Mouse (Mus musculus) midbrain, embryonic 12.5 days (tissue): ENCODE data around the gene Ccdc17. TPM values are rescaled to one million over a fixed set of nuclear protein-coding genes. Genes with fewer than 3 reads are reported as not detected.
A peak's percentile ranks its signal among the peaks of the same experiment; 100 is the strongest.

Experiments used
- ATAC-seq: fragments of 200-750 bp; cut with Nextera tagmentation; 2 replicates; pipeline ENCODE4 v1.8.0; 2017; ENCODE audit warnings: low read depth, moderate TSS enrichment, moderate library complexity; ENCODE audit not compliant: low FRiP score
- H3K27ac ChIP-seq: fragments of 300-500 bp; sonication (generic); replicated peaks from 2 replicates; pipeline ENCODE4 v1.5.1; 2016; ENCODE audit warnings: mild to moderate bottlenecking
- H3K27me3 ChIP-seq: fragments of 300-500 bp; sonication (generic); 2 replicates; pipeline ENCODE4 v1.6.1; 2016; ENCODE audit warnings: mild to moderate bottlenecking
- H3K36me3 ChIP-seq: fragments of 300-500 bp; sonication (generic); 2 replicates; pipeline ENCODE4 v1.6.1; 2016
- H3K4me1 ChIP-seq: fragments of 300-500 bp; sonication (generic); 2 replicates; pipeline ENCODE4 v1.6.1; 2016
- H3K4me2 ChIP-seq: fragments of 300-500 bp; sonication (generic); replicated peaks from 2 replicates; pipeline ENCODE4 v1.6.1; 2016; ENCODE audit warnings: mild to moderate bottlenecking, moderate library complexity
- H3K4me3 ChIP-seq: fragments of 300-500 bp; sonication (generic); 2 replicates; pipeline ENCODE4 v1.5.1; 2016; ENCODE audit warnings: mild to moderate bottlenecking
- H3K9ac ChIP-seq: fragments of 300-500 bp; sonication (generic); replicated peaks from 2 replicates; pipeline ENCODE4 v1.6.1; 2016; ENCODE audit warnings: mild to moderate bottlenecking, moderate library complexity
- H3K9me3 ChIP-seq: fragments of 300-500 bp; sonication (generic); 2 replicates; pipeline ENCODE4 v1.6.1; 2016; ENCODE audit warnings: mild to moderate bottlenecking
- WGBS: fragments of 180-500 bp; shearing (Covaris S2); methylation state at CpG from one replicate; pipeline ENCODE4 v1.1.7; 2016; 5-methylcytosine and 5-hydroxymethylcytosine counted together
- polyA plus RNA-seq: library from polyadenylated mRNA; unstranded; fragments of >200 nt; fragmentation: Nextera tagmentation; extraction: Ambion mirVana; gene quantifications from 2 replicates; pipeline ENCODE4 v1.2.1, GENCODE M21; 2016

Ccdc17 gene
- 3.4 and 4.6 TPM in 2 replicates for polyA plus RNA-seq

DNA sequence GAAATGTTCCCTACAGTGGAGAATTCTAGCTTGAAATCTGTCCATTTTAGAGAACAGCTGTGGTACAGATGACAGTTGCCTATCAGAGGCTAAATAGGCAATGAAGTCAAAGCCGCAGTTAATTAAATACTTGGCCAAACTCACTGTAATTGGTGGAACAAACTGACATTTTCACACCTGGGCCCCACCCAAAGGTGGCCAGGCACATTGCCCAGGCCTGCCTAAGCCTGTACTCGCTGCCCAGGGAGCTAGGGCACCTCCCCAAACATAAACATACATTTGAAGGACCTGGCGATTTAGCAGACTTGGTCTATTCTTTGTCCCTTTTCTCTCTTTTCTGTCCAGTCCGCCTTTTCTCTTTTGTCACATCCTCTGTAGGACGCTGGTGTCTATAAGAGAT is at the start of gene Ccdc17:
Gene Ccdc17, plus strand, starts transcription at position 276 of the 400 bp plus-strand sequence.
- peak within 1 kb of the TSS; percentile 65 for H3K4me3 ChIP-seq
- peak within 1 kb of the TSS; percentile 76 for H3K27ac ChIP-seq
- no peaks in the 10 kb centered on the region for H3K27me3 ChIP-seq
- H3K9me3 ChIP-seq: no peaks in the 10 kb centered on the region
- H3K9ac ChIP-seq: peak within 1 kb of the TSS; percentile 73
- 26% methylated on average over 5 of the region's 5 CpGs for WGBS
- H3K36me3 ChIP-seq: peaks cover 39% of the 10 kb centered on the region
- no peak for ATAC-seq
- H3K4me1 ChIP-seq: peaks cover 25% of the 10 kb centered on the region
- peak within 1 kb of the TSS; percentile 87 for H3K4me2 ChIP-seq

- Histone ChIP-seq H3K4me1 (no peaks in the 10 kb centered on the region), H3K9me3 (no peaks in the 10 kb centered on the region), H3K4me3 (no peak overlapping the region), H3K4me2 (no peak overlapping the region), H3K27ac (no peak overlapping the region), H3K36me3 (peaks cover 16% of the 10 kb centered on the region), H3K27me3 (no peaks in the 10 kb centered on the region), H3K9ac (no peak overlapping the region)
- no peak for ATAC-seq
- WGBS: 90% methylated on average over 1 of the region's 1 CpGs
These were observed 46.0 kb upstream of the Ccdc17 start for GRCm38 (mm10) chr4:116550432-116550831.

GRCm38 (mm10) chr4:116553035-116553434 is 43.4 kb upstream of the Ccdc17 start:
- ATAC-seq: no peak
- Histone ChIP-seq H3K9me3 (no peaks in the 10 kb centered on the region), H3K9ac (no peak overlapping the region), H3K36me3 (peaks cover 16% of the 10 kb centered on the region), H3K4me3 (no peak overlapping the region), H3K27me3 (no peaks in the 10 kb centered on the region), H3K4me1 (peaks cover 6% of the 10 kb centered on the region), H3K4me2 (no peak overlapping the region), H3K27ac (no peak overlapping the region)
- WGBS: 81% methylated on average over 3 of the region's 3 CpGs

DNA sequence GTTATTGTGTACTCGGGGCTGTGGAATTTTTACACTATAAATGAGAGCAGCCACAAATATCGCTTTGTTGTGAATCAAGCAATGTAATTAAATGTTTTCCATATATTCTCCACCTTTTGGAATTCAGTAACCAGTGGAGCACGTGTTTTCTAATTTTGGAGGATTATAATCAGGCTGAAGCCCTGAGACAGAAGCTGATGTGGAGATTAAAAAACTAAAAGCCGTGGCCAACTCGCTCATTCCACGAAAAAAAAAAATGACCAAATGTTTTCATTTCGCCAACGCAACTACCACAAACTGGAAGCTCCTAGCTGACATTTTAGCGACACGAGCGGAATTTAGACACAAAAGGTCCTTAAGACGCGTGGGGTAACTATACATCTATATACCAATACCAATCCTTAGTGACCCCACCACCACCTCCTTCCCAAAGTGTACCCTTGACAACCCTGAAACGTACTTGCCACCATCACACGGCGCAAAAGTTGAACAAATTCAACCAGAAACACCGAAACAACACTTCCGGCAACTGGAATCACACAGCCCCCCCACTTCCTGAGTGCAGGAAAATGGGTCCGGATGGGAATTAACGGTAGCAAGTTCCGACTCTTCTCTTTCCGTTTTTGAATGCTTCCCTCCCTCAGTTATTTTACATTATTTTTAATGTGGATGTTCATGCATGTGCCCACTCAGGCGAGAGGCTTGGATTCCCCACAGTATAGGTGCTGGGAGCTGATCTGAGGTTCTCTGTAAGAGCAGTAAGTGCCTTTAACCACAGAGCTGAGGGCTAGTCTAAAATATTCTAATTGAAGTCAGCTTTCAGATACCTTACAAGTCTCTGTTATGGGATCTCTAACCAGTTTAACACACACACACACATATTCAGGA is 40.8 kb upstream of the Ccdc17 start, which contains the start of gene Tmem69:
Gene Tmem69, minus strand, starts transcription at position 524 of the 888 bp plus-strand sequence.
- Histone ChIP-seq H3K4me2 (peak within 1 kb of the TSS; percentile 81), H3K4me1 (peaks cover 17% of the 10 kb centered on the region), H3K27ac (peak within 1 kb of the TSS; percentile 93), H3K4me3 (peak within 1 kb of the TSS; percentile 85), H3K27me3 (no peaks in the 10 kb centered on the region), H3K9me3 (no peaks in the 10 kb centered on the region), H3K9ac (peak within 1 kb of the TSS; percentile 79), H3K36me3 (peaks cover 16% of the 10 kb centered on the region)
- no peak for ATAC-seq
- 4% methylated on average over 23 of the region's 23 CpGs for WGBS

DNA sequence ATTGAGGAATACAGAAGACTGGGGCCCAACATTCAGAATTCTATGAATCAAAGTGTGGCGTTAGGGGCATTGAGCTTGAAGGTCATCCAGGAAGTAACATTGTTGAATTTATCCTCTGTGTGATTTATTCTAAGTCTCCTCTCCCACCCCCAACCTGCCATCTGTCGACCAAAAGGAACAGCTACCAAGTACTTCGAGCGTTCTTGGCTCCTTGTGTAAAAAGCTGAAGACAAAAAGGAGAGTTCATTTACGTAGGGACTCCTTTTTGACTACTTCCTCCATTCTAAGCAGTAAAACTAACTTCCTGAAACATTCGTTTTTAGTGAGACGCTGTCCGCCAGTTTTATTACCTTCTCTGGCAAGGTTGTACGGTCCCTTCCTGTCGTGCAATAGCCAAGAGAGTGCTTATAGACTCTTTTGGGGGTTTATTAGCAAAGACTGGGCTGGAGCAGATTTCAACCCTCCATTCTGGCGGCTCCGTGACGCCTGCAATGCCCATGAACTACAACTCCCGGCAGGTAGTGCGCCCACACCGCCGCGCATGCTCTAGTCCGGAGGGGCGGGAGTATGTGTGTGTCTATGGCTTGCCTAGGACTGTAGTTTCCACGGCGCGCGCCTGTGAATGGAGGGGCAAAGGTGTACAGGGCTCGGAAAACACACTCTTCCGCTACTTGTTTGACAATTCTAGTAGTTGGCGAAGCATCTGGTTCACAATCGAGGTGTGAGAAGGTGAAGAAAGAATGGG is 39.7 kb upstream of the Ccdc17 start:
- H3K27me3 ChIP-seq: no peaks in the 10 kb centered on the region
- H3K9me3 ChIP-seq: no peaks in the 10 kb centered on the region
- WGBS: under 1% methylated on average over 28 of the region's 28 CpGs
- peak; percentile 95 for ATAC-seq
- H3K4me2 ChIP-seq: peak overlapping the region; percentile 81
- peak overlapping the region; percentile 79 for H3K9ac ChIP-seq
- peak overlapping the region; percentile 93 for H3K27ac ChIP-seq
- peak overlapping the region; percentile 85 for H3K4me3 ChIP-seq
- peaks cover 17% of the 10 kb centered on the region for H3K4me1 ChIP-seq
- peaks cover 16% of the 10 kb centered on the region for H3K36me3 ChIP-seq

DNA sequence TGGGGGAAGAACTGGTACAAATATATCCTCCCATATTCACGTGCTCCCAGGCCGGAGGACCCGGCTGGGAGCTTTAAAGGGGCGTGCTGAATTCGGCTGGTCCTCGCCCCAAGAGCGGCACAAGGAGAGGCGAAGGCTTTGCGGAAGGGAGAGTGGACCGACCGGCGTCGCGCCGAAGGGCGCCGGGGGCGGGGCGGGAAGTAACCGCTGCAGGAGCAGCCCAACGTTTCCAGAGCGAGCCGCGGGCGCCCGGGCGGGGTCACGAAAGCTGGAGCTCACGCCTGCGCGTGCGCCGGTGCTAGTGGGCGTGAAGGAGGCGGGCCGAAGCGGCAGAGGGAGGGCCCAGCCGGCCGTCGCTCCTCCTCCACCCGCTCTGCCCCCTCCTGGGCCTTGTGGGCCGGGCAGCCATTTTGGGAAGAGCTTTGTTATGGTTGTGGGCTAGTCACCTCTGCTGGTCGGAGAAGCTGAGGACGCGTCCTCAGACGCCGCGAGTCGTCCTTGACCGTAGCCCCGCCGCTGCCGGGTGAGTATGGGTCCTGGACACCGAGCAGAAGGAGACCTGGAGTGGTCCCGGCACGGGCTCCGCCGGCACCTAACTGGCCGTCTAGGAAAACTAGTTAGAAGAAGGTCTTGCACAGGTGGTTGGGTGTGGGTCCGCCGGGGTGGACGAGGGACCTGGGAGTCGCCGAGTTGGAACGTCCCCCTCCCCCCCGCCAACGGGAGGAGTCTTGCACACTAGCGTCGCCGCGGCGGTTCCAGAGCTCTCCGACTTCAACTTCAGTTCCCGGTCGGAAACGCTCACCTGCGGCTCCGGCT is 38.9 kb upstream of the Ccdc17 start, which contains the start of gene Gpbp1l1:
Gene Gpbp1l1, plus strand, starts transcription at position 353 of the 816 bp plus-strand sequence.
- Histone ChIP-seq H3K4me3 (peak within 1 kb of the TSS; percentile 85), H3K9me3 (no peaks in the 10 kb centered on the region), H3K27me3 (no peaks in the 10 kb centered on the region), H3K9ac (peak within 1 kb of the TSS; percentile 79), H3K4me1 (peaks cover 17% of the 10 kb centered on the region), H3K27ac (peak within 1 kb of the TSS; percentile 93), H3K4me2 (peak within 1 kb of the TSS; percentile 81), H3K36me3 (peaks cover 12% of the 10 kb centered on the region)
- under 1% methylated on average over 78 of the region's 78 CpGs for WGBS
- ATAC-seq: peak; percentile 94

- peak overlapping the region; percentile 93; the same call in 1 of the 2 replicates for H3K27ac ChIP-seq
- no peaks in the 10 kb centered on the region for H3K27me3 ChIP-seq
- ATAC-seq: no peak
- H3K36me3 ChIP-seq: peaks cover 4% of the 10 kb centered on the region
- peak overlapping the region; percentile 79 for H3K9ac ChIP-seq
- H3K9me3 ChIP-seq: no peaks in the 10 kb centered on the region
- H3K4me2 ChIP-seq: peak overlapping the region; percentile 81
- H3K4me1 ChIP-seq: peaks cover 17% of the 10 kb centered on the region
- H3K4me3 ChIP-seq: peak overlapping the region; percentile 85
- 6% methylated on average over 15 of the region's 15 CpGs for WGBS
These were observed 38.1 kb upstream of the Ccdc17 start for GRCm38 (mm10) chr4:116558151-116558882.

DNA sequence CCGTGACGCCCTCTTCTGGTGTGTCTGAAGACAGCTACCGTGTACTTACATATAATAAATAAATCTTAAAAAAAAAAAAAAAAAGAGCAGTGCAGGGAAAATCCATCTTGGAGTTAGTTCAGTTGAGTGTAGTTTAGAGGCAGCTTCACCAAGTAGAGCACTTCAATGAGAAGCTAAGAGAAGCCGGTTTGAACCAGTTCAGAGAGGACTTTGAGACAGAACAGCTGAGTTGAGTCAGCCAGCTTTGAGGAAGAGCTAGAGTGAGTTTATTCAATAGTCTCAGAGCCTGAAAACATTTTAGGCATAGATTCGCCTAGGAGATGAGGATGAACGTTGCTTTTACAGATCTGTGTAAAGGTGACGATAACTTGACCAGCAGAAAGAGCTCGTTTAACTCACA is 661 bp upstream of the Ccdc17 start:
- Histone ChIP-seq H3K4me3 (no peak overlapping the region), H3K27ac (no peak overlapping the region), H3K9me3 (no peaks in the 10 kb centered on the region), H3K27me3 (no peaks in the 10 kb centered on the region), H3K36me3 (peaks cover 39% of the 10 kb centered on the region), H3K9ac (no peak overlapping the region), H3K4me1 (peaks cover 25% of the 10 kb centered on the region), H3K4me2 (no peak overlapping the region)
- ATAC-seq: no peak
- 81% methylated on average over 8 of the region's 8 CpGs for WGBS

- peaks cover 25% of the 10 kb centered on the region for H3K4me1 ChIP-seq
- H3K27me3 ChIP-seq: no peaks in the 10 kb centered on the region
- no peaks in the 10 kb centered on the region for H3K9me3 ChIP-seq
- peak overlapping the region; percentile 87 for H3K4me2 ChIP-seq
- H3K36me3 ChIP-seq: peaks cover 39% of the 10 kb centered on the region
- peak; percentile 92 for ATAC-seq
- WGBS: 1% methylated on average over 50 of the region's 50 CpGs
- H3K27ac ChIP-seq: peak overlapping the region; percentile 76
- H3K9ac ChIP-seq: peak overlapping the region; percentile 73
- H3K4me3 ChIP-seq: peak overlapping the region; percentile 65
These were observed 776 bp downstream of the Ccdc17 start for GRCm38 (mm10) chr4:116596978-116597881.

DNA sequence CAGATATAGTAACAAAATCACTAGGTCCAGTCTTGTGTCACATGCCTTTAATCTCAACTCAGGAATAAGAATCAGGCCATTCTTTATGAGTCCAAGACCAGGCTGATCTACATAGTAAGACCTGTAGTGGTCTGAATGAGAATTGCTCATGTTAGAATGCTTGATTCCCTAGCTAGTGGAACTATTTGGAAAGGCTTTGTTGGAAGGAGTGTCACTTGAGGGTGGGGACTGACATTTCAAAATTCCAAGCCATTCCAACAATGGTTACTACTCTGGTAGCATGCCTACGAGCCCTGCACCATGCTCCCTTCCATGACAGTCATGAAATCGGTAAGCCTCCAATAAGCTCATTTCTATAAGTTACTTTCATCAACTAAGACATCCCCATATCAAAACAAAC is 16.2 kb downstream of the Ccdc17 start:
- ATAC-seq: no peak
- no peak overlapping the region for H3K4me2 ChIP-seq
- H3K27me3 ChIP-seq: no peaks in the 10 kb centered on the region
- no peaks in the 10 kb centered on the region for H3K4me1 ChIP-seq
- H3K36me3 ChIP-seq: peaks cover 74% of the 10 kb centered on the region
- no peak overlapping the region for H3K4me3 ChIP-seq
- H3K9ac ChIP-seq: no peak overlapping the region
- no peak overlapping the region for H3K27ac ChIP-seq
- 96% methylated on average over 2 of the region's 2 CpGs for WGBS
- H3K9me3 ChIP-seq: no peaks in the 10 kb centered on the region
